Mouse (Mus musculus): ENCODE results near the gene Ogfod3. TPM values are rescaled to one million over a fixed set of nuclear protein-coding genes. Genes with fewer than 3 reads are reported as not detected.
A peak's percentile ranks its signal among the peaks of the same experiment; 100 is the strongest.

The Ogfod3 gene
- 17.7 and 17.9 TPM in 2 replicates for polyA plus RNA-seq (2015; fragmentation: Nextera tagmentation; extraction: Ambion mirVana)

DNA sequence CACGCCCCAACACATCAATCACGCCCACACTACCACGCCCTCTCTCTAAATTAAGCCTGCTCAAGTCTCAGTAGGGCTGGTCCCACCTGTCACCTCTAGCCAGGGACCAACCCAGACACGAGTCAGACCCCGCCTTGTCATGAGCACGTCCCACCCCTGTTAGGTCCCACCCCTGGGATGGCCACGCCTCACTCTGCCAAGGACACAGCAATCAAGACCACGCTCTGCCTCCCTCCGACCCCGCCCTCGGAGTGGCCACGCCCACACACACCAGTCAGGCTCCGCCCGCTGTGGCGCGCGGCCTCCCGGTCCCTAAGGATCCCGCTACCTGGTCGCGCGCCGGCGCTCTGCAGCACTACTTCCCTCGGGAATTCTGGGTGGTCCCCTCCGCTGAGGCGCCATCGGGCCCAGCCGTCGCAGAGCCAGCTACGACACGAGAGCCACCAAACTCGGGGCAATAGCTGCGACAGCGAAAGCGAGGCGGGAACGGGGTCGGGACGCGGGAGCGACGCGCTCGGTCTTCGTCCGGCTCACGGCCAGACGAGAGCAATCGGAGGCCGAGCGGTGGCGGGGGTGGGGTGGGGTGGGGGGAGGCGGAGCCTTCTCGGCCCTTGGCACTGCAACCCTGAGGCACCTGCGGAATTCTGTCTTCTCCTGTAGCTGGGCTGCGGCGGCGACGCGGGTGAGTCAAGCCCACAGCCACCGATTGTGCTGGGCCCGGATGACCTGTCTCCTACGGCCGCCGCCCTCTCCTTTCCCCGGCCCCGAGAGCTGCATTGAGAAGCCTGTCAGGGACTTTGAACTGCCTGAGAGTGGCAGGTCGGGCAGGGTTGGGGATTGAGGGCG, at the start of gene Ogfod3, which contains the start of gene Hexdc:
Ogfod3 (minus strand) TSS at position 551 of the 846 bp plus-strand sequence.
Hexdc (plus strand) TSS at position 273 of the 846 bp plus-strand sequence.
- peak within 1 kb of the TSS; percentile 80 for H3K9ac ChIP-seq (replicated peaks)
- peak; percentile 99 for DNase-seq
- no peak for TF ChIP-seq CTCF (IDR thresholded peaks at IDR 0.05; ENCODE audit: low read depth)
- no peak for TF ChIP-seq EP300 (IDR thresholded peaks at IDR 0.05; ENCODE audit: low read depth)
- H3K4me1 ChIP-seq (ENCODE audit: insufficient read depth), result peaks cover 12% of the 10 kb centered on the region
- peak within 1 kb of the TSS; percentile 79 for H3K27ac ChIP-seq (ENCODE audit: low read depth)
- peak; percentile 96 for ATAC-seq
- no peaks in the 10 kb centered on the region for H3K9me3 ChIP-seq (ENCODE audit: low read length)
- under 1% methylated on average over 61 of the region's 70 CpGs for WGBS (ENCODE audit: insufficient replicate concordance)
- H3K4me3 ChIP-seq (ENCODE audit: low read depth, low read length), result peak within 1 kb of the TSS; percentile 91
- no peaks in the 10 kb centered on the region for H3K27me3 ChIP-seq (ENCODE audit: insufficient read depth, low read length)
- peak within 1 kb of the TSS; percentile 93 for H3K4me2 ChIP-seq (ENCODE audit: low read depth, low read length)
- peaks cover 14% of the 10 kb centered on the region; the same call in 1 of the 2 replicates for H3K36me3 ChIP-seq (replicated peaks; ENCODE audit: insufficient read depth, low read length)

DNA sequence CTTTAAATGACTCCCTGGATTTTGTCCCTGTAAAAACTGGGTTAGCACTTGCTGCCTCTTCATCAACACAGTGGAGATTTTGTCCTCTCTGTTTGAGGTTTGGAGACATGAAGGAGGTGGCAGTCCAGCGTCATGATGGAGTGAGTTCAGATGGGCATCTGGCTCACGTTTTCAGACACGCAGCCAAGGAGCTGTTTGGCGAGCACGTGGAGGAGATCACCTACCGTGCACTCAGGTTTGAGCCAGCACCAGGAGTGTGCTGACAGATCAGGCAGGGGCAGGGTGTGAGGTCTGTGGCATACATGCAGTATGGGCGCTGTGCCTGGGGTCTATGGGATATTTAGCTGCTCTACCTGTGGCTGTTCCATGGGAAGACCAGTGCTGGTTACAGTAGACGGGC, 45.7 kb upstream of the Ogfod3 start:
- TF ChIP-seq EP300 (IDR thresholded peaks at IDR 0.05; ENCODE audit: low read depth) (no peak), CTCF (IDR thresholded peaks at IDR 0.05; ENCODE audit: low read depth) (no peak)
- ATAC-seq, result no peak
- Histone ChIP-seq H3K27ac (ENCODE audit: low read depth) (no peak overlapping the region), H3K9ac (replicated peaks) (no peak overlapping the region), H3K36me3 (replicated peaks; ENCODE audit: insufficient read depth, low read length) (peaks cover 99% of the 10 kb centered on the region), H3K4me1 (ENCODE audit: insufficient read depth) (no peaks in the 10 kb centered on the region), H3K4me3 (ENCODE audit: low read depth, low read length) (no peak overlapping the region), H3K4me2 (ENCODE audit: low read depth, low read length) (no peak overlapping the region), H3K9me3 (ENCODE audit: low read length) (no peaks in the 10 kb centered on the region), H3K27me3 (ENCODE audit: insufficient read depth, low read length) (no peaks in the 10 kb centered on the region)
- DNase-seq, result no peak
- 92% methylated on average over 8 of the region's 8 CpGs for WGBS (ENCODE audit: insufficient replicate concordance)

DNA sequence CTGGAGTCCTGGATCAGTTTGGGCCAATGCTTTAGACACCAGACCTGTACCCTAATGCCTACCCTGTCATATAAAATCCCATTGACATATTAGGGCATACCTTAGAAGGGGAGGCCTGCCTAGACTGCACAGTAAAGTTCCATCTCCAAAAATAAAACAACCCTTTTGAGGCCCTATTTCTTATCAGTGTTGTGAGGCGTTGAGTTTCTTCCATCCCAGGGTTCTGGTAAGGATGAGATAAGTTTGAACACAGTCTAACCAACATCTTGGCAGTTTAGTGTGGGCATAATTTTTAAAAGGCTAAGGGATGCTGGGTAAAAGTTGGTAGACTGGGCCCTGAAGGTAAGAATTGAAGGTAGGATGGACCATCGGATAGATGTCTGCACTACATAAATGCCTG, 35.2 kb upstream of the Ogfod3 start:
- no peaks in the 10 kb centered on the region for H3K27me3 ChIP-seq (ENCODE audit: insufficient read depth, low read length)
- peaks cover 30% of the 10 kb centered on the region for H3K4me1 ChIP-seq (ENCODE audit: insufficient read depth)
- ATAC-seq (peak; percentile 5), DNase-seq (peak; percentile 25)
- H3K27ac ChIP-seq (ENCODE audit: low read depth), result peak overlapping the region; percentile 100
- 54% methylated on average over 2 of the region's 2 CpGs for WGBS (ENCODE audit: insufficient replicate concordance)
- peak overlapping the region; percentile 60 for H3K9ac ChIP-seq (replicated peaks)
- TF ChIP-seq EP300 (IDR thresholded peaks at IDR 0.05; ENCODE audit: low read depth) (peak; percentile 98), CTCF (IDR thresholded peaks at IDR 0.05; ENCODE audit: low read depth) (no peak; the same call in 1 of the 2 replicates)
- H3K36me3 ChIP-seq (replicated peaks; ENCODE audit: insufficient read depth, low read length), result peaks cover 57% of the 10 kb centered on the region
- H3K9me3 ChIP-seq (ENCODE audit: low read length), result no peaks in the 10 kb centered on the region
- H3K4me2 ChIP-seq (ENCODE audit: low read depth, low read length), result peak overlapping the region; percentile 82
- peak overlapping the region; percentile 94 for H3K4me3 ChIP-seq (ENCODE audit: low read depth, low read length)

DNA sequence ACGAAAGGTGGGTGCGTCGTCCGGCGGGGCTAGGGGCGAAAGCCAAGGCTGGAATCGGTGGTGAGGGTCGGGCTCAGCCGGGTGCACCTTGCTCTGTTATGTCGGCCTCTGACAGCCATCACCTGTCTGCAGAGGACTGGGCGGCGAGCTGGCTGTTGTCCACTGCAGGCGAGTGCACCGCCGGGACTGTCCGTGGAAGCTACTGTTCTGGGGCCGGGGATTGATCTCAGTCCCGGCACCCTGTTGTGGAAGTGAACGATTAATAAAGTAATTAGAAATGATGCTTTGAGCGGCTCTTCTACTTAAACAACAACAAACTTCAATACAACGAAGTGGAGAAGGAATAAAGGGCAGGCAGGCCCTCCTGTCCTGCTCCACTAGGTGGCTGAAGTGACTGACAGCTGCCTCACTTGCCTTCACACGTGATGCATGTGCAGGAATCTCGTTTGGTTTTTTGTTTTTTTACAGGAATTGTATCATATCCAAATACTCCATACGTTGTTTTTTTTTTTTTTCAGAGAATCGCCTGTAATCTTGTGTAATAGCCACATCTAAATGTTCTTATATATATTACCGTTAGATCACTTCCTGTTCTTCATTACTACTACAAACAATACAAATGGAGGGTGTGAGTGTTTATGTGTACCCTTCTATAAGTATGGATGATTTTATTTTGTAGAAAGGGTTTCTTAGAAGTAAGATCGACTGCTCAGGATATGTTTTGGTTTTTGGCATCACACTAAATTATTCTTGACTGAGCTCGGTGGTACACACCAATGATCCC, 33.0 kb upstream of the Ogfod3 start:
- TF ChIP-seq EP300 (IDR thresholded peaks at IDR 0.05; ENCODE audit: low read depth), result no peak
- TF ChIP-seq CTCF (IDR thresholded peaks at IDR 0.05; ENCODE audit: low read depth), result peak; percentile 68
- WGBS (ENCODE audit: insufficient replicate concordance), result 3% methylated on average over 28 of the region's 28 CpGs
- Histone ChIP-seq H3K27me3 (ENCODE audit: insufficient read depth, low read length) (no peaks in the 10 kb centered on the region), H3K4me1 (ENCODE audit: insufficient read depth) (peaks cover 42% of the 10 kb centered on the region), H3K9me3 (ENCODE audit: low read length) (no peaks in the 10 kb centered on the region), H3K4me2 (ENCODE audit: low read depth, low read length) (peak overlapping the region; percentile 82), H3K36me3 (replicated peaks; ENCODE audit: insufficient read depth, low read length) (peaks cover 37% of the 10 kb centered on the region), H3K9ac (replicated peaks) (peak overlapping the region; percentile 92), H3K4me3 (ENCODE audit: low read depth, low read length) (peak overlapping the region; percentile 94), H3K27ac (ENCODE audit: low read depth) (peak overlapping the region; percentile 100)
- ATAC-seq (peak; percentile 27), DNase-seq (no peak)

DNA sequence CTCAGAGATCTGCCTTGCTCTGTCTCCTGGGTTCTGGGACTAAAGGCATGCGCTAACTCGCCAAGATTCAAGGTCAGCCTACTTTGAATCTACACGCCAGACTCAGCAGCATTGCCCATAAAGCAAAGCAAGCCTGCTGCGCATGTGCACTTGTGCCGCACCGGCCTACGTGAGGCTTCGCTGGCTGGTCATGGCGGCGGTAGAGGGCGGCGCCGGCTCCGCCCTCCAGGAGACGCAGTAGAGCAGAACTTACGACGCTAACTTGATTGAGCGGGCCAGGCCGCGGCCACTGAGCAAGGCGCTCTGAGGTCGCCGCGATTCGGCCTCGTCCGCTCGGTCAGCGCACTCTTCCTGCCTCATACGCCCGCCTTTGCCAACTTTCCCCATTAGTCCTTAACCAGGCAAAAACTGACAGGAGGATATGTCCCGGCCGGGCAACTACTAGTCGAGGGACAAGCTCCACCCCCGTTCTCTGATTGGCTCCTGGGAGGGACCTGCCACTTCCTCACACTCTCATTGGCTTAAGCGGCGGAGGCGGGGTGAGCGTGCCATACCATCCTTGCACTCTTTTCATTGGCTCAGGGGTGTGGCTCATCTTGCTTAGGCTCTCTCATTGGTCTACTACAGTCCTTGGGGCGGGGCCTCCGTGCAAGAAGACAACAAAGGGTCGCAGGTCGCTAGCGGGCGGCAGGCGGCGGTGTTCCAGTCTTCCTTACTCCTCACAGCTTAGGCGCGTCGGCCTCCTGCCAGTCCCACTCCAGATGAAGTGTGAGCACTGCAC, 32.2 kb upstream of the Ogfod3 start, which contains the start of gene Narf:
Narf (plus strand) TSS at position 690 of the 781 bp plus-strand sequence.
- H3K36me3 ChIP-seq (replicated peaks; ENCODE audit: insufficient read depth, low read length), result peaks cover 29% of the 10 kb centered on the region
- 1% methylated on average over 50 of the region's 50 CpGs for WGBS (ENCODE audit: insufficient replicate concordance)
- peak within 1 kb of the TSS; percentile 94 for H3K4me3 ChIP-seq (ENCODE audit: low read depth, low read length)
- peak within 1 kb of the TSS; percentile 92 for H3K9ac ChIP-seq (replicated peaks)
- no peaks in the 10 kb centered on the region for H3K27me3 ChIP-seq (ENCODE audit: insufficient read depth, low read length)
- TF ChIP-seq CTCF (IDR thresholded peaks at IDR 0.05; ENCODE audit: low read depth) (peak; percentile 89), EP300 (IDR thresholded peaks at IDR 0.05; ENCODE audit: low read depth) (peak; percentile 50; the same call in 1 of the 2 replicates)
- H3K9me3 ChIP-seq (ENCODE audit: low read length), result no peaks in the 10 kb centered on the region
- peaks cover 46% of the 10 kb centered on the region for H3K4me1 ChIP-seq (ENCODE audit: insufficient read depth)
- ATAC-seq, result peak; percentile 95
- peak within 1 kb of the TSS; percentile 100 for H3K27ac ChIP-seq (ENCODE audit: low read depth)
- DNase-seq, result peak; percentile 98
- peak within 1 kb of the TSS; percentile 82 for H3K4me2 ChIP-seq (ENCODE audit: low read depth, low read length)

Data from liver, postnatal 0 days (tissue).